Mouse (Mus musculus): Measurements from ENCODE around the gene Celf3. TPM values are rescaled to one million over a fixed set of nuclear protein-coding genes. Genes with fewer than 3 reads are reported as not detected.

The Celf3 gene
- polyA plus RNA-seq, 2 experiments from 2014 or later: 0.52 to 0.57 TPM

DNA sequence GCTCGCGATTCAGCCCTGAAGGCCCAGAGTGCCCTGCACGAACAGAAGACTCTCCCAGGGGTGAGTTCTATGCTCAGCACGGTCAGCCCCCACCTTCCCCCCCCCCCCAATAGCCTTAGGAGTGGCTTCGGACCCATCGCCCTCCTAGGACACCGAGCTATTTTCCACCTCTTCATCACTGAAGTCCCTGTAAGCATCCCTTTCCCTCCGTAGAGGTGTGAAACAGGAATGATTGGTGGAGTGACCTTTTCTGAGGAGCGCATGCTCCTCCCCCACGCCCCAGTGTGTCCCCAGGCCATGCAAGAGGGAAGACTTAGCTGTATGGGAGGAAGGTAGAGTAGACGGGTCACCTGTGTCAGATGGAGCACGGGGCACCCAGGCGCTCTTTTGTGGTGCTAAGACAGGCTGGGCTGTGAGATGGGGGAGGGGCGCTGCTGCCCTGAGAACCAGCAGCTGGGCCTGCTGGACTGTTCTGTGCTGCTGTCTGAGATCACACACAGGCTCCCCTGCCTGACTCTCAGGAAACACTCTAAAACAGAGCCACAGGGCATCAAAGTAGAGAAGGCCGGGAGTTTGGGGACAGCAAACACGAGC, 2.3 kb downstream of the Celf3 start, which contains the start of gene Riiad1:
Riiad1 (minus strand) TSS at position 51 of the 594 bp plus-strand sequence.
- no peak for ATAC-seq

DNA sequence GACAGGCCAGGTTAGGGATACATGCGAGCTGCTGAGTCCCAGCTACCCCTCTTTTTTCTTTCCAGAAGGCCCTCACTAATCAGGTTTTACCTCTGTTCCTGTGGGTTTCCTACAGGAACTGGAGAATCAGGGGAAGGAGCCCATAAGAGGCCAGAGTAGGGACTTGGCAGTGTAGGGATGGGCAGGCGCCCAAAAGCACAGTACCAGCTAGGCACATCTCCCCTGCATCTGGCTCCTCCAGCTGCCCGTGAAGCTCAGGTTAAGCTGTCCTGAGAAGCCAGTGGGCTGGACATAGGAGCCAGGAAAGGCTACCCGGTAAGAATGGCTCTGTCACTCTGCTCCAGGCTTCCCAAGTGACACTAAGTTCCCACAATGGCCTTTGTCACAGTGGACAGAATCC, 3.3 kb downstream of the Celf3 start:
- ATAC-seq: no peak

DNA sequence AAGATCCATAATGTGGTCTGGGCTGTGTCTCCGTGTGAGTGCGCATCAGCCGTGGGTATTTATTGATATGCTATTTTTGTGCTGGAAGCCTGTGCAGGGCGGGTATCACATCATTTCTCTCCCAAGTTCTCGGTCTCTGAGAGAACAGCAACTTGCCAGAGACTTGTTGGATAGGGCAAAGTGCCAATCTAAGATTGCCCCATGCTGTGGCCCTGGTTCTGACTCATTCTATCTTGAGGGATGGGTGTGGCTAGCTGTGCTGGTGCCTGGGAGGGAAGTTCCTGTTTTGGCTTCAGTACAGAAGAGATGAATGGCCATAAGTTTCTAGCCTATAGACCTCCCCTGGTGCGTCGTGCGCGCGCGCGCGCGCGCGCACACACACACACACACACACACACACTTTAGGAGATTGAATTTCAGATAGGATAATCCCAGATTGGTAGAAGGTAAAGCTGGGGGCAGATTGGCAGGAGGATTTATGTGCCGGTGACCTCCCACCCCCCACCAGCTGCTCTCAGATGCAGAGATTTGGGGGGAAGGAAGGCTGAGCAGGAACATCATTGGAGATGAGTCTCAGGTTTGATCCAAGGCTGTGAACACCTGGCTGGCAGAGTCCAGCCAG, 4.8 kb downstream of the Celf3 start:
- ATAC-seq: no peak

DNA sequence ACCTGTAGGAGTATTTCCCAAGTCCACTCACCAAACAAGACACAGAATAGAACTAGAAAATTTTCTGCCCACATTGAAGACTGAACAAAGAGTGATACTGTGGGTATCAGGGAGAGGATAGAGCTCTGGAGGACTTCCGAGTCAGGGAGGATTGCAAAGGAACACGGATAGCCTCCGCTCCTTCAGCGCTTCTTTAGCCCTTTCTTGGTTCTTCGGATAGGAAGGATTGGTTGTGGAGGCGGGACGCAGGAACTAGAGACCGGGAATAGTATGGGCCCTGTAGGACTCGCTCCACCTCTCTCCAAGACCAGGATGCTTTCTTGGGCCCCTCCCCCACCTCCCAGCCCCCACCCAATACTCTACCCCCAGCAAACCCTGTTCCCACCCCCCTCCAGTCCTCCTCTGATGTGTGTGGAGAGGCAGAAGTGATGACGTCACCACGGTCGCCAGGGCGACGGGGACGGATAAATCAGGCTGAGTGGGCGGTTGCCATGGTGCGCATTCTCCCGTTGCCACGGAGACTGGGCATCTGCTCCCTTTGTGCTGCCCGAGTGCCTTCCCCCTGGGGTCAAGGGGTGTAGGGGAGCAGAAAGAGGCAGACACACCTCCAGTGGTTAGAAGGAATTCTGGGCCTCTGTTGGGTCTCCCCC, 5.8 kb downstream of the Celf3 start:
- ATAC-seq: no peak

DNA sequence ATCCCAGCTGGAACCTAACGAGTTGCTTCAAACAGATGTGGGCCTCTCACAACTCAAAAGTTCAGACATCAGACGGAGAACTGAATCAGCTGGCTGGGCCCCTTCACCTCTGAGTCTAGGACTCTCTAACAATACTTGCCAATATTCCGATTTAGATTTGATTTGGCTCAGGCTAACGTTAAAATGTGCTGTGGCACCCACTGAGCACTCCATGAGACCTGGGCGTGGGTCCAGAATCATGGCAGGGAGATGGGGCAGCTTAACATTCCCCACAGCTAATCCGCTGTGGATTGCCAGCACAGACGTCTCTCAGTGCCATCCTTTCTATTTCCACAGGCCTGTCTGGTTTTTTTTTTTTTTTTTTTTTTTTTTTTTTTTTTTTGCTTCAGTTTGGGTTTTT, 7.8 kb downstream of the Celf3 start:
- no peak for ATAC-seq

DNA sequence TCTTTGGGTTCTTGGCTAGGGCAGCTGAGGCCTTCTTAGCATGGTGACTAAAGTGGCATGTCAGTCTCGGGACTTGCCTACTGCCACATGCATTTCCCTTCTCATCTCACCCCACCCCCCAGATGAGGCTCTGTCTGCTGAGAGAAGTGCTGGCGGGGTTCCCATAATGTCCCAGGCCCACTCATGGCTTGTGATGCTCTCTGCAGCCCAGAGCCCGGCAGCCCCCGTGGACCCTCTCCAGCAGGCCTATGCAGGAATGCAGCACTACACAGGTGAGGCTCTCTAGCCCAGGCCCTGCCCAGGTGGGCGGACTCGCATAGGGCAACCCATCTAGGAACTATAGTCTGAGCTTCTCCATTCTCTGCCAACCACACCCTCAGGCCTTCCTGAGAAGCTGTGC, 9.5 kb downstream of the Celf3 start:
- no peak for ATAC-seq

DNA sequence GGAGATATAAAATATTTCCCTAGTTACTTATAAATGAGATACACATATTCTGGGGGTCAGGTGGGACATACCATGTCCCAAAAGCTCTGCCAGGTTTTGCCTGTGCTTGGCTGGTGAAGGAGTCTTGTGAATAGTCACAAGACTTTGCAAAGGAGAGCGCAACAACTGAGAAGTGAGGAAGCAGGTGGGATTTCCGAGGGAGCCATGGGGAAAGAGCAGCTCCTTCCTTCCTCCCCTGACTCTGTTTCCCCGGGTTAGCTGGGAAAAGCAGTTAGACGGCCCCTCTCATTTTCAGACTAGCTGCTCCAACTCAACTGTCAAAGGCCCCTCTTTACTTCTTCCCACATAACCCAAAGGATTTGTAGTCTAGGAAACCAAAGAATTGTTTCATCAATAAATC, 19.1 kb downstream of the Celf3 start:
- no peak for ATAC-seq

DNA sequence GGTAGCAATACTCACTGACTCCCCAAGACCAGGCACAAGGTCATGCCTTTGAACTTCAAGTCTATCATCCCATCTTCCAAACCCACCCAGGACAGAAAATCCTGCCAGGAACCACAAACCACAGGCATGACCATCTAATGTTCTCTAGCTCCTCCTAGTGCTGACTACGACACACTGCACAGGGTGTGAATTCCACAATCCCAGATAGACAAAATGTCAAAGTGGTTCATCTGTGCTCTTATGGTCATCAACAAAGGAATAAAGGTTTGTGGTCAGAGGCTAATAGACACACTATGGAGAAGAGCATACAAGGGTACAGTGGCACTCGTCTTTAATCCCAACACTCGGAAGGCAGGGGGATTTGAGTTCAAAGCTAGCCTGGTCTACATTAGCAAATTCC, 24.1 kb downstream of the Celf3 start:
- ATAC-seq: no peak

DNA sequence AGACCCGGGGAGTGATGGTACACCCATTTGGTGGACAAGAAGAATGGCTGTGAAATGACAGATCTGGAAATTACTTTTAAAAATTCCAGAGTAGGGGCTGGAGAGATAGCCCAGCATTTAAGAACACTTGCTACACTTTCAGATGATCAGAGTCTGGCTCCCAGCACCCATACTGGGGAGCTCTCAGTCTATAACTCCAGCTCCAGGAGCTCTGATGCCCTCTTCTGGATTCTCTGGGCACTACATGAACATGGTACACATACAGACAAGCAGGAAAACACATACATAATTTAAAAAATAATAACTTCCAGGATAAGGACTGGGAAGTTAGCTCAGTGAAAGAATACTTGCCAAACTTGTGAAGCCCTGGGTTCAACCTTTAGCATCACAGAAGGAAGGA, 28.6 kb downstream of the Celf3 start:
- ATAC-seq: no peak

DNA sequence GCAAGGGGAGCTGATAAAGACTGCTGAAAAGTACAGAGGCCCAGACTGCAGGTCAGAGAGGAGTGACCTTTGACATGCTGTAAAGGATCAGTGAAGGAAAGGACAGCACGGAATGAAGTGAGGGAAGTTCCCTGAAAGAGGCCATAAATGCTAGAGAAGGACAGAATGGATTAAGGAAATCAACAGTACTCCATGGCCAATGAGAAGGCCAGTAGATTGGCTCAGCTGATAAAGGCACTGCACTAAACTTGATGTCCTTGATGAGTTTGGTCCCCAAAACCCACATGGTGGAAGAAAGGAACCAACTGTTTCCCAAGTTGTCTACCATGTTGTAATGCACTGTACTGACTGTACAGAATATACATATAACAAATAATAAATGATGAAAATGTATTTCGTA, 48.6 kb downstream of the Celf3 start:
- ATAC-seq: no peak

DNA sequence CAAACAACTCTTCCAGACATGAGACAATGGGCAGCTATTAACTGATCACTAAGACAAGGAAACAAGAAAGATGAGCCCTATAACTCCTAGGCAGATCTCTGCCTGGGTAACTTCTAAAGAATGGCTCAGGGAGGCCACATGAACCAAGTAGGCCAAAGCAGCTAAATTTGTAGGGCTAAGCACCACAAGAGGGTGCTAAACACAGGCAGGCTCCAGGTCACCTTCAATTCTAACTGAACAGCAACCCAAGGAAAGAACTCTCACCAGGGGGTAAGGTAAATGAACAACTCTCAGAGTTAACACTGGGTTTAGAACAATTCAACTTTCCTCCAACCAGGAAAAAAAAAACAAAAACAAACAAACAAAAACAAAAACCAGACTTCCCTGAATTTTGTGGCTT, 55.9 kb downstream of the Celf3 start:
- no peak for ATAC-seq

DNA sequence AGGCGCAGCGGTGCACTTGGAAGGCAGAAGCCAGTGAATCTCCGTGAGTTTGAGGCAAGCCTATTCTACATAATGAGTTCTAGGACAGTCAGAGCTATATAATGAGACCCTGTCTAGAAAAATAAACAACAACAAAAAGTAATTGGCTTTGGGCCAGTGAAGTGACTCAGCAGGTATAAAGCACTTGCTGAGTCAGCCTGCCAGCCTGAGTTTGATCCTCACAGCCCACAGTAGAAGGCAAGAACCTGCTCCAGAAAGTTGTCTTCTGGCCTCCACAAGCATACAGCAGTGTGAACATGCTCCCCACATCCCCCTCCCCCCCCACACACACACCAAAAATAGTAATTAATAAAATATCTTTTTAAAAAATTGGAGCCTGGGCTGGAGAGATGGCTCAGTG, 59.1 kb downstream of the Celf3 start:
- ATAC-seq: no peak

Other genes starting within 250 kb of the Celf3 start
- gene Gm4778, start 214.3 kb upstream of the Celf3 start, polyA plus RNA-seq (2017; shearing (Covaris generic)): not detected
- gene Them4, start 168.2 kb upstream of the Celf3 start, polyA plus RNA-seq (2017; shearing (Covaris generic)): 1 to 10 TPM; 6.3 to 8.2 TPM
- not detected for gene Them5, start 136.2 kb upstream of the Celf3 start, polyA plus RNA-seq (2017; shearing (Covaris generic))
- gene C2cd4d, start 115.9 kb upstream of the Celf3 start, polyA plus RNA-seq (2017; shearing (Covaris generic)): not detected
- 1 to 10 TPM; 6.5 to 7.4 TPM for gene Rorc, start 105.5 kb upstream of the Celf3 start, polyA plus RNA-seq (2017; shearing (Covaris generic))
- gene Lingo4, start 79.8 kb upstream of the Celf3 start, polyA plus RNA-seq (2017; shearing (Covaris generic)): 1 to 10 TPM in 1 of 2 experiments, under 1 TPM in 1; 0.29 to 1.4 TPM
- 1 to 10 TPM; 4.9 to 6.1 TPM for gene Tdrkh, start 65.0 kb upstream of the Celf3 start, polyA plus RNA-seq (2017; shearing (Covaris generic))
- gene Mrpl9, start 35.0 kb upstream of the Celf3 start, polyA plus RNA-seq (2017; shearing (Covaris generic)): 10 to 100 TPM; 52.3 to 63.6 TPM
- under 1 TPM in 1 of 2 experiments, not detected in 1; 0.74 TPM for gene Oaz3, start 34.4 kb upstream of the Celf3 start, polyA plus RNA-seq (2017; shearing (Covaris generic))
- gene Riiad1, start 2.0 kb downstream of the Celf3 start, polyA plus RNA-seq (2017; shearing (Covaris generic)): 1 to 10 TPM in 1 of 2 experiments, not detected in 1; 1.3 TPM
- gene Snx27, start 104.4 kb downstream of the Celf3 start, polyA plus RNA-seq (2017; shearing (Covaris generic)): 10 to 100 TPM; 13.2 to 16.0 TPM
- not detected for gene Gm10972, start 164.8 kb downstream of the Celf3 start, polyA plus RNA-seq (2017; shearing (Covaris generic))
- 1 to 10 TPM; 2.3 to 2.4 TPM for gene Tuft1, start 180.6 kb downstream of the Celf3 start, polyA plus RNA-seq (2017; shearing (Covaris generic))
- gene Selenbp2, start 215.3 kb downstream of the Celf3 start, polyA plus RNA-seq (2017; shearing (Covaris generic)): not detected